Mouse (Mus musculus) embryonic stem cell, embryonic (primary cell): ENCODE measurements around the gene Dnajc2.

ENCODE experiments used
- CTCF ChIA-PET, 4 experiments: fragments of 300-600 bp in 2 of 4; fragments of 350-600 bp in 2 of 4; sonication (Branson Sonifier 250); formaldehyde crosslinking; loops; one replicate each; lab custom pipeline; 2022; ENCODE audit warnings: inconsistent platforms in 2 of 4; lab: Charles Lee
- POLR2A ChIA-PET, 4 experiments: fragments of 300-600 bp in 2 of 4; fragments of 350-600 bp in 2 of 4; sonication (Branson Sonifier 250); formaldehyde crosslinking; loops; one replicate each; lab custom pipeline; 2022; ENCODE audit warnings: antibody characterized with exemption in 4 of 4, inconsistent platforms in 1 of 4; lab: Charles Lee

The Dnajc2 gene

DNA sequence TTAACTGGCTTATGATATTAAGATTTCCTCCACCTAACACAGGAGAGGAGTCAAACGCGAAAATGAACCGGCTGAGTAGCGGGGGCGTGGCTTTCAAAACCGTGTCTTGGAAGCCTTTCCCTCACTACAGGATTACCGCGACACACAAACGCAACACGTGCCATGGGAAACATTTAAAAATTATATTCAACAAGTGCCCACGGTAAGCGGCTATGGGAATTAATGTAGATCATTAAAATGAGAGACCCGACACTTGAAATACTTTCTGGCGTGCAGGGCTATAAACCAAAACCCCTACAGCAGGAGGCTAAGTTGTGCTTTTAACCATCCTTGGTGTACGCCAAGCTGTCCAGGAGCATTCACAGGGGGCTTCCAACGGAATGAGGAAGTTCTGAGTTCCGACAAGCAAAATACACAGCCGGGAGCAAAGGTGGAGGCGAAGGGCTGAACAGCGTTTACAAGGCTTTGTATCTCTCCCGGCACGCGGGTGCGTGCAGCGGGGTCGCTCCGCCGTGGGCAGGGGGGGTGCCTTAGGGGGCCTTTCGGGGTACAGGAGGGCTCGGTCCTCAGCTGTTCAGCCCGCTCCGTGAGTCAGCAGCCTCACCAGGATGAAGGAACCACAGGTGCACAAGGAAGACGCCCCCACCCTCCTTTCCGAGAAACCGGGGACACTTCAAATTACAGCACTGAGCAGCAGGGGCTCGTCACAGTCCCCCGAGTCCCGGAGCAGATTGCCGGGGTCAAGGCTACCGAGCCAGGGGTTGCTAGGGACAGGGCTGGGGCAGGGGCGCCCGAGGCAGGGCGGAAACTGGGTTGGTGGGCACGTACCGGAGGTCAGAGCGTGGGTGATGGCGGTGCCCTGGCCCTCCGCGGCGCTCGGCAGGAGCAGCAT, 644 bp downstream of the Dnajc2 start:
- POLR2A ChIA-PET, result interaction anchor here (0.6 to 3.3 kb wide), 17 partner anchors 10 to 833 kb away, joined by 3 to 20 read pairs (median 5); partner anchors contain the start of genes Napepld (in 2 of the 4), Armc10 (in 1 of the 4) and Fbxl13 (in 1 of the 4)
- CTCF ChIA-PET, result interaction anchor here in 1 of 4 experiments (1.0 kb wide), 1 partner anchor 144 kb away, joined by 3 read pairs; no protein-coding TSS in a partner anchor

- CTCF ChIA-PET, result no interaction called here
- POLR2A ChIA-PET, result interaction anchor here in 3 of 4 experiments (1.1 to 4.2 kb wide), 8 partner anchors 8 to 131 kb away, joined by 3 to 20 read pairs (median 7); partner anchors contain the start of genes Dnajc2 (in 2 of the 3), Psmc2 (in 2 of the 3), Armc10 (in 1 of the 3) and Fbxl13 (in 1 of the 3)
Measured at GRCm38 (mm10) chr5:21776491-21776890, 8.6 kb downstream of the Dnajc2 start.

- CTCF ChIA-PET, result no interaction called here
Measured at GRCm38 (mm10) chr5:21769841-21770240, 15.2 kb downstream of the Dnajc2 start.

DNA sequence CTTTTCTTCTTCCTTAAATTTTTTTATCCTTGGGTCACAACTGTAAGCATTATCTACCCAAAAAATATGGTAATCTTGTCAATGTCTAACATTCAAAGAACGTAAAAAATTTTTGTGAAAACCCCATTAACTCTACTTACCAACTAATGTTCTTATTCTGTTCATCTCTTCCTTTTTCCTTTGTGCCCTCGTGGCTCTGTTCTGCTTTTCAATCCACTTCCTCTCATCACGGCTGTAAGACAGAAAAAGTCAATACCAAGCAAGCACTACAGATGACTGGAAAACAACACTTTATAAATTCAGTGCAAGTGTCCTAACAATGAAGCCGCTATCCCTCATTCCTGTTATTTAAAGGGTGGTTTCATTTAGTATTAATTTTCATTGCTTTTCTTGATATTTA, 16.5 kb downstream of the Dnajc2 start:
- ChIA-PET POLR2A (interaction anchor here in 1 of 4 experiments (1.1 kb wide), 1 partner anchor 14 kb away, joined by 3 read pairs; no protein-coding TSS in a partner anchor), CTCF (no interaction called here)

More at GRCm38 (mm10) chr5:21769841-21770240, 15.2 kb downstream of the Dnajc2 start:
- POLR2A ChIA-PET, result interaction anchor here in 2 of 4 experiments (0.7 kb wide), 2 partner anchors 21 to 33 kb away, joined by 3 read pairs; no protein-coding TSS in a partner anchor

DNA sequence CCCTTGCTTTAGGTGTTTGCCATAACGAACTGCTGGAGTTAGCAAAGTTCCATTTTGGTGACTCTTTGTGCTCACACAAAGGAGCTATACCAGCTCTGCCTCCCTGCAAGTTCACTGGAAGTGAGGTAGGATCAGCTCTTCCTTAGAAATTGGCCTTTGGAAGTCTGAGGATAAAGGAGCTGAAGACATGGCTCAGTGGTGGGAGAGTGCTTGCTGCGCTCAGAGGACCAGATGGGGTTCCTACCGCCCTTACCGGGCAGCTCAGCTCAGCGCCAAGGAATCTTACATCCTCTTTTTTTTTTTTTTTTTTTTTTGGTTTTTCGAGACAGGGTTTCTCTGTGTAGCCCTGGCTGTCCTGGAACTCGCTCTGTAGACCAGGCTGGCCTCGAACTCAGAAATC, 39.1 kb downstream of the Dnajc2 start:
- ChIA-PET CTCF (interaction anchor here in 1 of 4 experiments (0.6 kb wide), 1 partner anchor 1398 kb away, joined by 3 read pairs; no protein-coding TSS in a partner anchor), POLR2A (interaction anchor here (0.7 to 2.8 kb wide), 9 partner anchors 10 to 1916 kb away, joined by 3 to 9 read pairs (median 4); partner anchors contain the start of genes Dnajc2 (in 1 of the 4), Napepld (in 1 of the 4) and Psmc2 (in 1 of the 4))

GRCm38 (mm10) chr5:21744651-21745050, 40.4 kb downstream of the Dnajc2 start:
- CTCF ChIA-PET, result no interaction called here
- POLR2A ChIA-PET, result interaction anchor here in 1 of 4 experiments (0.7 to 2.8 kb wide), 5 partner anchors 9 to 73 kb away, joined by 3 to 9 read pairs (median 7); partner anchors contain the start of genes Dnajc2 and Psmc2

DNA sequence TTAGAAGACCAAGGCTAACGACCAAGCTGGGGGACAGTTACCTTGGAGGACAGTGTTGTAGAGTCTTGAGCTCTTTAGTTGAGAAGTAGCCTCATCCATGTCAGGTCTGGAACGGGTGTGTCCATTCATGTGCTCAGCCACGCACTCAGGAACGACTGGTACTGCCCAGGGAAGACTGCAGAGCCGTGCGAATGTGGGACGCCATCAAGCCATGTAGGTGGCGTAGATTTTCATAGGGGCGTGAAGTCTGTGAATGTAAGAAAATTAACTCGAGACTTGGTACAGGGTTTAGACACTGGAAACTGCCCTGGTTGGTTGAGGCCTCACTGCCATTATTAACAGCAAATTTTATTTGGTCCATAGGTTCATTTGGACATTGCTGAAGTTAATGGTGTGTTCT, 41.4 kb downstream of the Dnajc2 start:
- ChIA-PET CTCF (no interaction called here), POLR2A (interaction anchor here in 1 of 4 experiments (2.2 kb wide), 1 partner anchor 15 kb away, joined by 8 read pairs; no protein-coding TSS in a partner anchor)

DNA sequence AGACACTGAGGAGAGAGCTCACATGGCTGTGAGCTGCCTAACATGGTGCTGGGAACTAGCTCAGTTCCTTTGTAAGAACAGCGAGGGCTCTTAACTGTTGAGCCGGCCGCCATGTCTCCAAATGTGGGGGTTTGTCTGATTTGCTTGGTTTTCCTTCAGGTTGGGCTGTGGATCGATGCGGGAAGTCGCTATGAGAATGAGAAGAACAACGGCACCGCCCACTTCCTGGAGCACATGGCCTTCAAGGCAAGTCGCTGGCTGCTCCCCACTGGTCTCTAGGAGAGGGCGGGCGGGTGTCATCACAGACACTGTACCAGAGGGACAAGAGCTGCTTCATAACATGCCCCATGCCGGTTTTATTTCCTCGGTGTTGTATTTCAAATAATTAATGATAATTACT, 45.2 kb downstream of the Dnajc2 start:
- POLR2A ChIA-PET, result interaction anchor here in 3 of 4 experiments (0.6 to 1.7 kb wide), 10 partner anchors 8 to 62 kb away, joined by 3 to 9 read pairs (median 5); partner anchors contain the start of genes Napepld (in 3 of the 3), Dnajc2 (in 1 of the 3) and Psmc2 (in 1 of the 3)
- CTCF ChIA-PET, result no interaction called here

DNA sequence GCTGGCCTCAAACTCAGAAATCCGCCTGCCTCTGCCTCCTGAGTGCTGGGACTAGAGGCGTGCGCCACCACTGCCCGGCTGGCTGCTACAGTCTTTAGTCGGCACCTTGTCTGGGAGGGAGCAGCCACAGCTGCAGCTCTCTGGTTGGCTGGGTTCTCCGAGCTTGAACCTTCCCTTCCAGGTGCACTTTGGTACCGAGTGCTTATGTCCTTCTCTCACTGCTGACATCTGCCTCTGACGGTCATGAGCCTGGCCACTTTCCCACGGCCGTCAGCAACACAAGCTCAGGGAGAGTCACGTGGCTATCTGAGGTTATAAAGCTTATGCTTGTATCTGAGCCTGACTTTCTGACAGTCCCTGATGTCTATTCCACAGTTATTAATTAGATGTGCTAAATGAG, 45.9 kb downstream of the Dnajc2 start:
- CTCF ChIA-PET, result interaction anchor here in 2 of 4 experiments (0.7 to 0.8 kb wide), 2 partner anchors 44 to 93 kb away, joined by 3 to 5 read pairs; partner anchors contain the start of genes Armc10 (in 1 of the 2) and Fbxl13 (in 1 of the 2)
- POLR2A ChIA-PET, result interaction anchor here in 3 of 4 experiments (0.5 to 1.7 kb wide), 16 partner anchors 9 to 1842 kb away, joined by 3 to 9 read pairs (median 4); partner anchors contain the start of genes Napepld (in 3 of the 3), Dnajc2 (in 1 of the 3) and Psmc2 (in 1 of the 3)

GRCm38 (mm10) chr5:21737620-21738019, 47.4 kb downstream of the Dnajc2 start:
- CTCF ChIA-PET, result no interaction called here
- POLR2A ChIA-PET, result interaction anchor here in 2 of 4 experiments (1.2 to 1.5 kb wide), 4 partner anchors 13 to 62 kb away, joined by 3 to 4 read pairs (median 3); partner anchors contain the start of genes Dnajc2 (in 1 of the 2) and Psmc2 (in 1 of the 2)

GRCm38 (mm10) chr5:21736956-21737585, 48.0 kb downstream of the Dnajc2 start, which contains the start of gene Pmpcb:
Pmpcb (plus strand) TSS chr5:21737141.
- CTCF ChIA-PET, result interaction anchor here in 3 of 4 experiments (0.6 to 2.1 kb wide), 4 partner anchors 35 to 86 kb away, joined by 3 to 9 read pairs (median 4); partner anchors contain the start of gene Napepld (in 1 of the 3)
- POLR2A ChIA-PET, result interaction anchor here in 2 of 4 experiments (0.6 to 2.6 kb wide), 5 partner anchors 18 to 737 kb away, joined by 4 to 11 read pairs (median 5); partner anchors contain the start of genes Armc10 (in 1 of the 2) and Fbxl13 (in 1 of the 2)

DNA sequence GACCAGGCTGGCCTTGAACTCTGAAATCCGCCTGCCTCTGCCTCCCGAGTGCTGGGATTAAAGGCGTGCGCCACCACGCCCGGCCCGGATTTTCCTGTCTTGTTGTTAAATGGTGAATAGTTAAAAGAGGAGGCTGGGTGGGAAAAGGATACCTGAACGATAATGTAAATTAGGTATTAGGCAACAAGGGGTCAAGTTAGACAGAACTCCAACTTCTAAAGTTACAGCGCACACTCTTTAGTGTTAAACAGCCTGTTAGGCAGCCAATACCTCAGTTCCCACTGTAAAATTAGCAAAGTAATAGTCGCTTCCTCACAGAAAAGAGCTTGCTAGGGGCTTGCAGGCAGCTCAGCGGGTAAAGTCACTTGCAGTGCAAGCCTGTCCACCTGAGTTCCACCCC, 49.0 kb downstream of the Dnajc2 start:
- ChIA-PET CTCF (interaction anchor here in 3 of 4 experiments (0.6 to 2.1 kb wide), 12 partner anchors 34 to 90 kb away, joined by 3 to 9 read pairs (median 4); partner anchors contain the start of genes Armc10 (in 2 of the 3), Napepld (in 2 of the 3) and Fbxl13 (in 1 of the 3)), POLR2A (interaction anchor here in 3 of 4 experiments (0.6 to 3.2 kb wide), 23 partner anchors 9 to 736 kb away, joined by 3 to 26 read pairs (median 6); partner anchors contain the start of genes Dnajc2 (in 2 of the 3), Napepld (in 2 of the 3), Psmc2 (in 2 of the 3) and Armc10 (in 1 of the 3))

GRCm38 (mm10) chr5:21735584-21735983, 49.5 kb downstream of the Dnajc2 start:
- ChIA-PET CTCF (interaction anchor here in 3 of 4 experiments (0.6 to 2.1 kb wide), 14 partner anchors 17 to 299 kb away, joined by 3 to 9 read pairs (median 4); partner anchors contain the start of genes Armc10 (in 2 of the 3), Napepld (in 2 of the 3) and Fbxl13 (in 1 of the 3)), POLR2A (interaction anchor here in 3 of 4 experiments (0.6 to 3.2 kb wide), 27 partner anchors 9 to 282 kb away, joined by 3 to 26 read pairs (median 6); partner anchors contain the start of genes Napepld (in 3 of the 3), Dnajc2 (in 2 of the 3), Psmc2 (in 2 of the 3) and Armc10 (in 1 of the 3))

GRCm38 (mm10) chr5:21735100-21735499, 50.0 kb downstream of the Dnajc2 start:
- ChIA-PET CTCF (interaction anchor here in 3 of 4 experiments (0.6 to 2.1 kb wide), 15 partner anchors 17 to 299 kb away, joined by 3 to 9 read pairs (median 3); partner anchors contain the start of genes Armc10 (in 2 of the 3), Napepld (in 2 of the 3) and Fbxl13 (in 1 of the 3)), POLR2A (interaction anchor here in 3 of 4 experiments (0.6 to 3.2 kb wide), 29 partner anchors 9 to 281 kb away, joined by 3 to 26 read pairs (median 6); partner anchors contain the start of genes Napepld (in 3 of the 3), Armc10 (in 1 of the 3), Dnajc2 (in 1 of the 3) and Fbxl13 (in 1 of the 3))

DNA sequence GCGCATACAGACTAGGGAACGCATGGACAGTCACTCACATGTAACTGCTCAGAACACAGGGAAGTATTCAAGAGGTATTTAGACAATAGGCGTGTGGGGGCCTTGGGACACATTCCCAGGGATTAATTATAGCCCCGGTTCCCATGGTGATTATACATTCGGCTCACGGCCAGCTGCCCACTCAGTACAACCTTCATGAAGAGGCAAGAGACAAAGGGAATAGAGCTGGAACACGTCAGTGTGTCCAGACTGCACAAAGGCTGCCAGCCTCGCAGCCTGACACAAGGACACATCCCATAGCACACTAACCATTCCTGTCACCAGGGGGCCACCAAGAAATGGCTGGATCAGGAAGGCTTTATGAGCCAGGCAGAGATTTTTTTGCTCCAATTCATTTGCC, 52.1 kb downstream of the Dnajc2 start:
- ChIA-PET POLR2A (interaction anchor here in 3 of 4 experiments (0.7 to 2.0 kb wide), 10 partner anchors 15 to 817 kb away, joined by 3 to 18 read pairs (median 4); partner anchors contain the start of genes Napepld (in 2 of the 3), Armc10 (in 1 of the 3) and Fbxl13 (in 1 of the 3)), CTCF (interaction anchor here in 1 of 4 experiments (1.7 kb wide), 1 partner anchor 57 kb away, joined by 3 read pairs; no protein-coding TSS in a partner anchor)
